Mouse (Mus musculus): ENCODE results near the gene Gm20388.

Gm20388 gene

GRCm38 (mm10) chr8:120883853-120884252 lies 973.2 kb downstream of the Gm20388 start:
- no peak for DNase-seq

- no peak for DNase-seq
These were observed 974.2 kb downstream of the Gm20388 start for GRCm38 (mm10) chr8:120884881-120885280.

- DNase-seq: peak in 1 of 2 experiments; percentile 31
These were observed 976.6 kb downstream of the Gm20388 start for GRCm38 (mm10) chr8:120887254-120887653.

- DNase-seq: no peak
These were observed 977.4 kb downstream of the Gm20388 start for GRCm38 (mm10) chr8:120888005-120888404.

- DNase-seq: no peak
These were observed 978.5 kb downstream of the Gm20388 start for GRCm38 (mm10) chr8:120889189-120889588.

- no peak for DNase-seq
These were observed 979.4 kb downstream of the Gm20388 start for GRCm38 (mm10) chr8:120890068-120890467.

GRCm38 (mm10) chr8:120895009-120895408 lies 984.4 kb downstream of the Gm20388 start:
- no peak for DNase-seq

GRCm38 (mm10) chr8:120895600-120895999 lies 985.0 kb downstream of the Gm20388 start:
- DNase-seq: no peak

- no peak for DNase-seq
These were observed 985.6 kb downstream of the Gm20388 start for GRCm38 (mm10) chr8:120896203-120896602.

- peak in 1 of 2 experiments; percentile 53 for DNase-seq
These were observed 987.4 kb downstream of the Gm20388 start for GRCm38 (mm10) chr8:120898008-120898407.

GRCm38 (mm10) chr8:120898828-120899407 lies 988.3 kb downstream of the Gm20388 start:
- DNase-seq: no peak

- peak in 1 of 2 experiments; percentile 4 for DNase-seq
These were observed 991.7 kb downstream of the Gm20388 start for GRCm38 (mm10) chr8:120902346-120902745.

GRCm38 (mm10) chr8:120907671-120908070 lies 997.0 kb downstream of the Gm20388 start:
- DNase-seq: no peak

- no peak for DNase-seq
These were observed 1000.3 kb downstream of the Gm20388 start for GRCm38 (mm10) chr8:120910936-120911335.

GRCm38 (mm10) chr8:120912463-120912862 lies 1001.8 kb downstream of the Gm20388 start:
- DNase-seq: no peak

GRCm38 (mm10) chr8:120916831-120917435 lies 1006.3 kb downstream of the Gm20388 start:
- no peak for DNase-seq

GRCm38 (mm10) chr8:120920527-120920926 lies 1009.9 kb downstream of the Gm20388 start:
- DNase-seq: no peak

GRCm38 (mm10) chr8:120926201-120926600 lies 1015.6 kb downstream of the Gm20388 start:
- no peak for DNase-seq

- DNase-seq: no peak
These were observed 1017.4 kb downstream of the Gm20388 start for GRCm38 (mm10) chr8:120928082-120928481.

- no peak for DNase-seq
These were observed 1024.0 kb downstream of the Gm20388 start for GRCm38 (mm10) chr8:120934596-120934995.

- DNase-seq: no peak
These were observed 1026.0 kb downstream of the Gm20388 start for GRCm38 (mm10) chr8:120936685-120937084.

GRCm38 (mm10) chr8:120937474-120937873 lies 1026.8 kb downstream of the Gm20388 start:
- no peak for DNase-seq

- peak in 1 of 2 experiments; percentile 11 for DNase-seq
These were observed 1029.6 kb downstream of the Gm20388 start for GRCm38 (mm10) chr8:120940287-120940686.

GRCm38 (mm10) chr8:120947240-120947639 lies 1036.6 kb downstream of the Gm20388 start:
- peak; percentile 53 to 57 for DNase-seq

All from kidney, adult 8-10 months (tissue).